Mouse (Mus musculus) retina, embryonic 14.5 days (tissue): ENCODE measurements at regions not wholly inside any gene's neighbourhood (a gene's known extent, or its start where the extent isn't known, plus 50 kb on each side); places are given as distances from the start of the nearest gene placed in this dataset.

Experiments
- DNase-seq: peaks from one replicate; pipeline ENCODE4 v3.0.0-alpha.2; 2015; ENCODE audit warnings: low spot score

- DNase-seq = no peak
Observed at GRCm38 (mm10) chr9:102449366-102449765, 56.2 kb upstream of the Ky start.

- no peak for DNase-seq
Observed at GRCm38 (mm10) chr9:102446066-102446465, 59.5 kb upstream of the Ky start.

- no peak for DNase-seq
Observed at GRCm38 (mm10) chr9:102442198-102442842, 63.2 kb upstream of the Ky start.

- no peak for DNase-seq
Observed at GRCm38 (mm10) chr9:102437641-102438040, 67.9 kb upstream of the Ky start.

- DNase-seq = peak; percentile 30
Observed at GRCm38 (mm10) chr9:102436378-102436777, 69.2 kb upstream of the Ky start.

GRCm38 (mm10) chr9:102428031-102428430 is 73.5 kb upstream of the Ephb1 start:
- DNase-seq = no peak

GRCm38 (mm10) chr9:102424672-102425345 is 70.3 kb upstream of the Ephb1 start:
- no peak for DNase-seq

GRCm38 (mm10) chr9:102423919-102424671 is 69.6 kb upstream of the Ephb1 start:
- peak; percentile 57 for DNase-seq

GRCm38 (mm10) chr9:102423465-102423918 is 69.0 kb upstream of the Ephb1 start:
- no peak for DNase-seq

GRCm38 (mm10) chr9:102421826-102422225 is 67.3 kb upstream of the Ephb1 start:
- DNase-seq = no peak

GRCm38 (mm10) chr9:102420196-102420595 is 65.7 kb upstream of the Ephb1 start:
- DNase-seq = peak; percentile 76

- no peak for DNase-seq
Observed at GRCm38 (mm10) chr9:102413631-102414030, 59.1 kb upstream of the Ephb1 start.

GRCm38 (mm10) chr9:102410666-102411065 is 56.2 kb upstream of the Ephb1 start:
- no peak for DNase-seq

GRCm38 (mm10) chr9:102406017-102406416 is 51.5 kb upstream of the Ephb1 start:
- DNase-seq = no peak
